Mouse (Mus musculus): ENCODE results near the gene Abca8b. TPM values are rescaled to one million over a fixed set of nuclear protein-coding genes. Genes with fewer than 3 reads are reported as not detected.

Gene Abca8b
- total RNA-seq (2014; rRNA removed) = 3.1 and 5.0 TPM in 2 replicates
- 0.45 and 0.88 TPM in 2 replicates for polyA plus RNA-seq (2015; fragmentation: Nextera tagmentation; extraction: Ambion mirVana)

- no peaks in the 10 kb centered on the region for H3K9me3 ChIP-seq (ENCODE audit: low read length)
- H3K36me3 ChIP-seq (ENCODE audit: insufficient read depth) = no peaks in the 10 kb centered on the region
- no peak for TF ChIP-seq CTCF (IDR thresholded peaks at IDR 0.05; ENCODE audit: low read depth)
- H3K27ac ChIP-seq (ENCODE audit: low read depth, low read length) = peak within 1 kb of the TSS; percentile 64
- no peaks in the 10 kb centered on the region for H3K27me3 ChIP-seq (ENCODE audit: insufficient read depth, low read length)
- WGBS = under 1% methylated on average over 15 of the region's 15 CpGs
- peak within 1 kb of the TSS; percentile 45 for H3K4me3 ChIP-seq (ENCODE audit: low read depth, low read length)
- 0 out of 2 replicates have a peak, but pooled peaks cover 4% of the 10 kb centered on the region for H3K4me1 ChIP-seq (ENCODE audit: insufficient read depth)
- DNase-seq (peak; percentile 83), ATAC-seq (peak; percentile 94)
- peak within 1 kb of the TSS; percentile 66 for H3K4me2 ChIP-seq (ENCODE audit: low read depth)
- peak within 1 kb of the TSS; percentile 56 for H3K9ac ChIP-seq
Measured at GRCm38 (mm10) chr11:109995624-109996023, at the start of gene Abca8b. Gene Abca8b, minus strand, starts transcription at chr11:109995845.

DNA sequence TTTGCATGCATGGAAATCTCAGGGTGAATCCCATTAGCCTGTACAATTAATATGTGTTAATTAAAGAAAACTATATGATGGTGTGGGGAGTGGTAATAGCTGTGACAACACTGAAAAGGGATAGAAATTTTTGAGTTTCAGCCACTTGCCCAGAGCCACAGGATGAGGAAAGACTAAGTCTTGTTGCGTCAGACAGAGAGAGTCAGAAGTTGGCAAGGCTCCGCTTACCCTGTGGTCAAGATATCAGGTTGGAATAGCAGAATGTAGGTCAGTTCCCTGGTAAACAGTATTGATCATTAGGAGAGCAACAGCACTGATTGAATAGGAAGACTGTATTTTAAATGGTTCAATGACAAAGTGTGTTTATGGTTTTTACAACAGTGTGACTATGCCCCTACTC lies 42.1 kb upstream of the Abca8b start:
- no peak for TF ChIP-seq CTCF (IDR thresholded peaks at IDR 0.05; ENCODE audit: low read depth)

GRCm38 (mm10) chr11:110028913-110029695 lies 33.5 kb upstream of the Abca8b start:
- Histone ChIP-seq H3K27me3 (ENCODE audit: insufficient read depth, low read length) (no peaks in the 10 kb centered on the region), H3K9ac (no peak overlapping the region), H3K4me2 (ENCODE audit: low read depth) (no peak overlapping the region), H3K36me3 (ENCODE audit: insufficient read depth) (no peaks in the 10 kb centered on the region), H3K4me3 (ENCODE audit: low read depth, low read length) (no peak overlapping the region), H3K27ac (ENCODE audit: low read depth, low read length) (no peak overlapping the region), H3K9me3 (ENCODE audit: low read length) (no peaks in the 10 kb centered on the region), H3K4me1 (ENCODE audit: insufficient read depth) (no peaks in the 10 kb centered on the region)
- no peak for ATAC-seq
- no peak for TF ChIP-seq CTCF (IDR thresholded peaks at IDR 0.05; ENCODE audit: low read depth)
- WGBS = 84% methylated on average over 7 of the region's 7 CpGs
- DNase-seq = no peak

More for the DNA sequence above, 42.1 kb upstream of the Abca8b start:
- H3K4me2 ChIP-seq (ENCODE audit: low read depth) = no peak overlapping the region
- no peaks in the 10 kb centered on the region for H3K9me3 ChIP-seq (ENCODE audit: low read length)
- DNase-seq (no peak), ATAC-seq (no peak)
- H3K4me1 ChIP-seq (ENCODE audit: insufficient read depth) = no peaks in the 10 kb centered on the region
- no peak overlapping the region for H3K9ac ChIP-seq
- no peak overlapping the region for H3K4me3 ChIP-seq (ENCODE audit: low read depth, low read length)
- 95% methylated on average over 2 of the region's 2 CpGs for WGBS
- no peaks in the 10 kb centered on the region for H3K27me3 ChIP-seq (ENCODE audit: insufficient read depth, low read length)
- H3K36me3 ChIP-seq (ENCODE audit: insufficient read depth) = no peaks in the 10 kb centered on the region
- no peak overlapping the region for H3K27ac ChIP-seq (ENCODE audit: low read depth, low read length)

GRCm38 (mm10) chr11:110010836-110011546 lies 15.3 kb upstream of the Abca8b start:
- DNase-seq (no peak), ATAC-seq (no peak)
- Histone ChIP-seq H3K9ac (no peak overlapping the region), H3K9me3 (ENCODE audit: low read length) (no peaks in the 10 kb centered on the region), H3K27me3 (ENCODE audit: insufficient read depth, low read length) (no peaks in the 10 kb centered on the region), H3K4me2 (ENCODE audit: low read depth) (no peak overlapping the region), H3K36me3 (ENCODE audit: insufficient read depth) (no peaks in the 10 kb centered on the region), H3K4me3 (ENCODE audit: low read depth, low read length) (no peak overlapping the region), H3K4me1 (ENCODE audit: insufficient read depth) (no peaks in the 10 kb centered on the region), H3K27ac (ENCODE audit: low read depth, low read length) (no peak overlapping the region)
- 81% methylated on average over 2 of the region's 2 CpGs for WGBS
- no peak for TF ChIP-seq CTCF (IDR thresholded peaks at IDR 0.05; ENCODE audit: low read depth)

GRCm38 (mm10) chr11:109995013-109995412 lies 632 bp downstream of the Abca8b start:
- peak overlapping the region; percentile 66 for H3K4me2 ChIP-seq (ENCODE audit: low read depth)
- H3K4me3 ChIP-seq (ENCODE audit: low read depth, low read length) = peak overlapping the region; percentile 45
- no peaks in the 10 kb centered on the region for H3K36me3 ChIP-seq (ENCODE audit: insufficient read depth)
- TF ChIP-seq CTCF (IDR thresholded peaks at IDR 0.05; ENCODE audit: low read depth) = no peak
- H3K27me3 ChIP-seq (ENCODE audit: insufficient read depth, low read length) = no peaks in the 10 kb centered on the region
- no peaks in the 10 kb centered on the region for H3K9me3 ChIP-seq (ENCODE audit: low read length)
- 0 out of 2 replicates have a peak, but pooled peaks cover 4% of the 10 kb centered on the region for H3K4me1 ChIP-seq (ENCODE audit: insufficient read depth)
- H3K9ac ChIP-seq = peak overlapping the region; percentile 56; the same call in 1 of the 2 replicates
- WGBS = under 1% methylated on average over 3 of the region's 3 CpGs
- H3K27ac ChIP-seq (ENCODE audit: low read depth, low read length) = no peak overlapping the region
- peak; percentile 79 for ATAC-seq
- peak; percentile 55 for DNase-seq

GRCm38 (mm10) chr11:109994014-109994413 lies 1.6 kb downstream of the Abca8b start:
- WGBS = 71% methylated on average over 6 of the region's 6 CpGs
- Histone ChIP-seq H3K27me3 (ENCODE audit: insufficient read depth, low read length) (no peaks in the 10 kb centered on the region), H3K27ac (ENCODE audit: low read depth, low read length) (no peak overlapping the region), H3K9me3 (ENCODE audit: low read length) (no peaks in the 10 kb centered on the region), H3K9ac (no peak overlapping the region), H3K4me1 (ENCODE audit: insufficient read depth) (0 out of 2 replicates have a peak, but pooled peaks cover 4% of the 10 kb centered on the region), H3K36me3 (ENCODE audit: insufficient read depth) (no peaks in the 10 kb centered on the region), H3K4me2 (ENCODE audit: low read depth) (peak overlapping the region; percentile 66; the same call in 1 of the 2 replicates), H3K4me3 (ENCODE audit: low read depth, low read length) (no peak overlapping the region)
- ATAC-seq = no peak
- TF ChIP-seq CTCF (IDR thresholded peaks at IDR 0.05; ENCODE audit: low read depth) = no peak
- no peak for DNase-seq

DNA sequence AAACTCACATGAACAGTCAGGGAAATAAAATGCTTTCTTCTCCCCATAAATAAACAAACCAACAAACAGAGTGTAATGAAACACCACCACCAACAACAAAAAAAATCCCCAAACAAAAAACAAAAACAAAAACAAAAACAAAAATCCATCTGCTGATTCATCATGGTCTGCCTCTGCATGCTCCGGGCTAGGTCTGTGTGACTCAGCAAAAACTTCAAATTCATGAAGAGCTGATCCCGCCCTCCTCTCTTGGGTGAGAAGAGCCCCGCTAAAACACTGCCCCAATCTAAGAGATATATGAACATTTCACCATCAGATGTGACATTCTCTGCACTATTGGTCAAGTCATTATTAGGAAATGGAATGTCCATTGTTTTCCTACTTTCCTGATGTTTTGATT lies 4.4 kb downstream of the Abca8b start:
- ATAC-seq (no peak), DNase-seq (no peak)
- H3K9me3 ChIP-seq (ENCODE audit: low read length) = no peaks in the 10 kb centered on the region
- H3K9ac ChIP-seq = no peak overlapping the region
- no peaks in the 10 kb centered on the region for H3K36me3 ChIP-seq (ENCODE audit: insufficient read depth)
- H3K4me1 ChIP-seq (ENCODE audit: insufficient read depth) = 0 out of 2 replicates have a peak, but pooled peaks cover 4% of the 10 kb centered on the region
- no peaks in the 10 kb centered on the region for H3K27me3 ChIP-seq (ENCODE audit: insufficient read depth, low read length)
- TF ChIP-seq CTCF (IDR thresholded peaks at IDR 0.05; ENCODE audit: low read depth) = no peak
- H3K4me3 ChIP-seq (ENCODE audit: low read depth, low read length) = no peak overlapping the region
- no peak overlapping the region for H3K27ac ChIP-seq (ENCODE audit: low read depth, low read length)
- no peak overlapping the region for H3K4me2 ChIP-seq (ENCODE audit: low read depth)
- 66% methylated on average over 3 of the region's 3 CpGs for WGBS
